Mouse (Mus musculus) thymus, adult 18-20 months (tissue): ENCODE data around the gene Rras2.

Experiments
- DNase-seq, 2 experiments: peaks; one replicate each; pipeline ENCODE4 v3.0.0; 2022; ENCODE audit warnings: mixed read lengths in 2 of 2

Gene Rras2

DNA sequence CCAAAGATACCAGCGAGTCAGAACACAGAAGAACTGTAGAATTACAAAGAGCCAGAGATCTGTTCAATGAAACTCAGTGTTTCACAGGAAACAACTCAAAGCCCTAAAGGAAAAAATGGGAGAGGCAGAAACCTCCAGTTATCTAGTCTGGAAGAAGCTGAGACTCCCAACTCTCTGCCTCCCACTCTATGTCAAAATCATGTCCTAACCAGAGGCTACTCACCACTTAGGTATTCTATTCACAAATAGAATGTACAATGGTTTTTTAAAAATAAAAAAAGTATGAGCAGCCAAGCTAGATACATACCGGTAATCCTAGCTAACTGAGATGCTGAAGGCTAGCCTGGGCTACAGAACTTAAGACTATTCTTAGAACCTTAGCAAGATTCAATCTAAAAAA is 3.3 kb downstream of the Rras2 start:
- DNase-seq, result no peak

DNA sequence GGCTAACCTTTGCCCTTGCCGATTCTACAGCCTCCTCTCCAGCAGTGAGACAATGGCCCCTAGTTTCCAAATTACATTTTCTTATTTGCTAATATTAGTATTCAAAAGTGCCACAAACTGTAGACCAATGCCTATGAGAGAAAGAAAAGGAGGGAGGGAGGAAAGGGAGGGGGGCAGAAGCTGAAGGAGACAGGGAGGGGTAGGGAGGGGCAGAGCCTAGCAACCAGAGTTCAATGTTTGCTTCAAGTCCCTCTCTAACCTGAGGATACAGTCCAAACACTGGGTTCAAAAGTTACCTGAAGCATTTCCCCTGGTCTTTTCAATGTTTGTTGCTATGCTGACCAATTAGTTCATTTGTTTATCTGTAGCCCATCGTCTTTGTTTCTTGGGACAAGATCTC is 7.1 kb downstream of the Rras2 start:
- no peak for DNase-seq

DNA sequence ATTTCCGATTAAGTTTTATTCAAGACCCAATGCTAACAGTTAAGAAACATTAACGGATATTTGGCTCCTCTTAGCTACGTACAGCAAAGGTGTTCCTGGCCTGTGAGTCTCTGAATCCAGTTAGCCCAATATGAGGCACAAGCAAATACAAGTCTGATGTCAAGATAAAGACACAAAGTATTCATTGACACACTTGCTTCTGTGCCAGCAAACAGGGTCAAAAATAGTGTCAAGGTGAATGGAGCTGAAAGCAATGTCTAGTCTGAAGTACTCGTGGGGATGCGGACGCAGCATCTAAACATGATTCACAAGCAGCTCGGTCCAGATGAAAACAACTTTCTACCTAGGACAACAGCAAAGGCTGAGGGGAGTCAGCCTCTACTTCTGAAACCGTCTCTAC is 11.7 kb downstream of the Rras2 start:
- no peak for DNase-seq

DNA sequence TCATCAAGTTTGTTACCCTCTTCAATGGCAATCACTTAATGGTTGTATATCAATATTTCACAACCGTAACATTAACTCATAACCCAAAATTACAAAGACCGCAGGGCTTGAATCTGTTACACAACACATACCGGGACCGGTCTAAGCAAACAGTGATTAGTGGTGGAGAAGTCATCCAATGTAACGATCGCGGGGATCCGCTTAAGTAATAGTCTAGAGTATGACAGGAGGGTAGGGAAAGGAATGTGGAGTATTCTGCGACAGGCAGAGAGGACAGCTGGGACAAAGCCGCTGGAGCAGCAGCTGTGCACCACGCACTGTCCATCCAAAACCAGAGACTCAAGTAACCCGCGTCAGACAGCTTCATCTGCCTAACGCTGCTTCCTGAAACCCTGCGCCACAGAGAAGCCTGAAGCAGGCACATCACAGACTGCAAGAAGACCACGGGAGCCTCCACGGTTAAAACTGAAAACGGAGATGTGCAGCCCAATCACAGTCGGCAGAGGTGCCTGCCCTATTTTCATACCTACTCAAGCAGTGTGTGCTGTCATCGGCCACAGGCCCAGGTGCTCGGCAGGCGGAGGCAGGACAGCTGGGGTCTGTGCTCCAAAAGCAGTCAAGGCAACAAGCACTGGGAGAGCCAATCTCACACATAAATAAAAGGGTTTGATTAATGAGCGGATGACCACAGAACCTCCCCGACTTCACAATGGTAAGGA is 13.8 kb downstream of the Rras2 start:
- DNase-seq, result peak; percentile 36 to 50

DNA sequence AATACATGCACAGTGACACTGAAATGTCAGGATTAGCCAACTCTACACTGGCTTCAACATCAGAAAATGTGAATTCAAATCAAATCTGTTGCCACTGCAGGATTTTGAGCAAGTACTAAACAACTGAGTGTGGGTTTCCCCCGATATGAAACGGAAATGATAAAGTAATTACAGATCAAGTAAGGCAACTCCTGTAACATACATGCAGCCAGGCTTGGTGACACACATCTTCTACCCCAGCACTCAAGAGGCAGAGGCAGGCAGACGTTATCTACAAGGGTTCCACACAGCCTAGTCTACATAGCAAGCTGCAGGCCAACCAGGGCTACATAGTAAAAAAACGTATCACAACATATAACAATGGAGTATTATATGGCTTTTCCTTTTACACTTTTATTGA is 14.4 kb downstream of the Rras2 start:
- no peak for DNase-seq

DNA sequence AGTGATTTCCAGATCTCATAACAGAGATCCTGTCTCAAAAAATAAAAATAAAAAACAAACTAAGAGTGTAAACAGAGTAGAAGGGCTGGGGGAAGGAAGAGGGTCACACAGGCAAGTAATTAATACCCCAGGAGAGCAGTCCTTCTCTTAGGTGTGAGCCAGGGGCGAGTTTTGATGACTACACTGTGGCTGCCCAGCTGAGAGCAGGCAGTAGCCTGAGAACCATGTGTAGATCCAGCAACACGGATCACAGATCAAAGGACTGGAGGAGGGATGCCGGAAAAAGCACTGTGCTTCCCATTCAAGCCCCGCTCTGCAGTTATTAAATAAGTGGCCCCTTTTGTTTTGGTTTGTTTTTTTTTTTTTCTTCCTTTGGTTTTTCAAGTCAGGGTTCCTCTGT is 15.0 kb downstream of the Rras2 start:
- DNase-seq, result no peak

DNA sequence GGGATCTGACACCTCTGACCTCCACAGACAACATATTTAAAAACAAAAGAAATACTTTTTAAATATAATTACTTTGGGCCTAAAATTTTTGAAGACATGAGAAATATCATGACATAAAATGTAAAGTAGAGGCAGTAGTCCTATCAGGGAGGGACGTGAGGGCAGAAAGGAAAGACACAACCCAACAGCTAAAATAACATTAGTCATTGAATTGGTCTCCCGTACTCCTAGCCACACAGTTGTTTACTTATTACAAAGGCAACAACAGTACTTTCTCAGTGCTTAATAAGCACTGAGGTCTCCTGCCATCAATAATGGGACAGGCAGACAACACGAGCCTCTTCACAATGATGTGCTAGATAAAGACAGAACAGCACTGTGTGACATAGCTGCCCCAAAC is 16.2 kb downstream of the Rras2 start:
- DNase-seq, result no peak

DNA sequence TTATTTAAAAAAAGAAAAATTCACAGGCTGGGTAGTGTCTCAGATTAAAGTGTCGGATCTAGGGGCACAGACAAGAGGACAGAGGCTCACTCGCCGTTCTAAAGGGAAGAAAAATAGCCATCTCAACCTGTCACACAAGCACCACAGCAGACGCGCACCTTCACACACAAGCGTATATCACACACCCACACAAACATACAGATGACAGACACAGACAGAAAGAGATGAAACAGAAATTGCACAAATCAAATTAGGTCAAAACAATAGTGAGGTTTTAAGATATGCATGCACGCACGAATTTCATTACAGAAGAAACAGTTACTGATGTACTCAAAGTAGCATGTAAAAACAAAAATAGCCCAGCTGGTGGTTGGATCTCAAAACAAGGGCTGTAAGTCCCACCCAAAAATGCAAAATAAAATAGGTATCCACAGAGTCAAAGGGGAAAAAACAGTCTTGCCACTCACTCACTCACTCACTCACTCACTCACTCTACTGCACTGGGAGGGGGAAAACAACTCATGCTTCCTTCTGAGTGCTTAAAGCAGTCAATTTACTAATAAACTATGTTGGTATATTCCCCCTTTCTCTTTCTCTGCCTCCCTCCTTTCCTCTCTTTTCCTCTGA is 23.9 kb downstream of the Rras2 start:
- DNase-seq, result no peak

DNA sequence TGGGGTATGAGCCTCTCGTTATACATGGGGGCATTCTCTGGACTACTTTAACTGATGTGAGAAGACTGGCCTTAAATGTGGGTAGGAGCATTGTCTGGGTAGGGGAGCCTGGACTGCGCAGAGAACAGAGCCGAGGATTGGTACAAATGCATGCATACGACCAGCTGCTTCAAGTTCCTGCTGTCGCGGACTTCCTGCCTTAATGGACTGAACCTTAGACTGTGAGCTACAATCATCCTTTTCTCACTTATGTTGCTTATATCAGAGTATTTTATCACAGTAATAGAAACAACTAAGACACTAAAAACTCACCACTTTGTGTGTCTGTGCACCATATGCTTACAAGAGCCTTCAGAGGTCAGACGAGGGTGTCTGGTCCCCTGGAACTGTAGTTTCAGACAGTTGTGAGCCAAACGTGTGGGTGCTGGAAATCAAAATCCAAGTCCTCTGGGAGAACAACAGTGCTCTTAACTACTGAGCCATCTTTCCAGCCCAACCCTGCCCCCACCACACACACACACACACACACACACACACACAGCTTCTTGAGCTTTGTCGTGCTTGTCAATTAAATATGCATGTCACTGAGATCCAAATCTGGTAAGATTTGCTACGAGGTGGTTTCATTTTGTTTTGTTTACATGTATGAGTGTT is 26.6 kb downstream of the Rras2 start:
- no peak for DNase-seq

DNA sequence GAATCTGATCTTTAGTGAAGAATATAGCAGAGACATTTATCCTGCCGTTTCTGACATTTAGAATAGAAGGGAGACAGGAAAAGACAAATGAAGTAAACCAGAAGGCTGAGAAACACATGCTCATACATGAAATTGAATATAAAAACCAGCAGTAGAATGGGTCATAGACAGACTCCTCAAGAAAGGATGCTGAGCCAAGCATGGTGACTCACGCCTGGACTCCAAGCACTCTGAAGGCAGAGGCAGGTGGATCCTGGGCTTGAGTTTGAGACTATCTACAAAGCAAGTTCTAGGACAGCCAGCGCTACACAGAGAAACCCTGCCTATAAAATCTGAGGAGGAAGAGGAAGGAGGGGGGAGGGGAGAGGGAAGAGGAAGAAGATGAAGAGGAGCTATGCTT is 27.4 kb downstream of the Rras2 start:
- DNase-seq, result no peak

DNA sequence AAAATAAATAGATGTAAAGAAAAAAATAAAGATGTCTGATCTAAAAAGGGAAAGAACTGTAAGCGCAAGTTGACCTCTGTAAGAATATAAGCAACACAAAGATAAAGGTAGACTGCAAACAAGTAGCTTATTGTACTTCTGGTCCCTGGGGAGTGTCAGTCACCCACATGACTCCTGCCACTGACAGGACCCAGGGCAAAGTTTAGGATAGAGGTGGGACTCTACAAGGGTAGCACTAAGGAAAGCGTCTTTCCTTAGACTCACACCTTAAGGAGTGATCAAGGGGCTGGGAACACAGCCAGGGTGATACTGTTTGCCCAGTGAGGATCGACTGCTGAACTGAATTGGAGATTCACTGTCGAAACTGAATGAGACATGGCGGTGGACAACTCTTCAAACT is 28.7 kb downstream of the Rras2 start:
- no peak for DNase-seq

DNA sequence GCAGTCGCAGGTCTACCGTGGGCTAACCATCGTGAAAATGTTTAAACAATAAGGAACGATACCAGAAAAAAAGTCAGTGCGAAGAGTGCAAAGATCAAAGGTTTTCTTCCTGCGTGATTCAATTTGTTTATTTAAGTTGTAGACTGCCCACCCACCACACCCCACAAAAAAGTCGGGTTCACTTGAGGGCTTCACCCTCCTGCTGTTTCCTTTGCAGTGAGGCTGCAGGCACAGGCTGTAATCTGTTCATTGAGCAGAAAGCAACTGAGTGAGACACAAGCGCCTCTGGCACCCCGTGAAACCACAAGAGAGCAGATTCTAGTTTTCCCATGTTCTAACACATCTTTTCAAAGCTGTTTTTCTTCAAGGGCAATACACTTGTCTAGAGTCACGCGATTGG is 29.6 kb downstream of the Rras2 start:
- peak; percentile 28 to 62 for DNase-seq

DNA sequence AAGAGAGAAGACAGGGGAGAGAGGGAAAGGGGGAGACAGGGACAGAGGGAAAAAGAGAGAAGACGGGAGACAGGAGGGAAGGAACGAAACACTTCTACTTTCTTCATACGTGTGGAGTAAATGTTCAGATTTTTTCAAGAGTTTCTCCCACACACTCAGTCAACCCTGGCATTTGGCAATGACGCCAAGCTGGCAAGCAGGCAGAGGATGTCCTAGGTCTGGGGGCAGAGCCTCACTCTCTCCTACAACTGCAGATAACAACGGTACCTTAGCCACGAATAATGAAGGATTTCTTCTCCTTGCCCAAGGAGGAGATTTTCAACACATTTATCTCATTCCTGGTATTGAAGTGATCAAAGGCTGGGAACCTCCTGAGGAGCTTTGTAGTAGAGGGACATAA is 30.2 kb downstream of the Rras2 start:
- DNase-seq, result no peak

DNA sequence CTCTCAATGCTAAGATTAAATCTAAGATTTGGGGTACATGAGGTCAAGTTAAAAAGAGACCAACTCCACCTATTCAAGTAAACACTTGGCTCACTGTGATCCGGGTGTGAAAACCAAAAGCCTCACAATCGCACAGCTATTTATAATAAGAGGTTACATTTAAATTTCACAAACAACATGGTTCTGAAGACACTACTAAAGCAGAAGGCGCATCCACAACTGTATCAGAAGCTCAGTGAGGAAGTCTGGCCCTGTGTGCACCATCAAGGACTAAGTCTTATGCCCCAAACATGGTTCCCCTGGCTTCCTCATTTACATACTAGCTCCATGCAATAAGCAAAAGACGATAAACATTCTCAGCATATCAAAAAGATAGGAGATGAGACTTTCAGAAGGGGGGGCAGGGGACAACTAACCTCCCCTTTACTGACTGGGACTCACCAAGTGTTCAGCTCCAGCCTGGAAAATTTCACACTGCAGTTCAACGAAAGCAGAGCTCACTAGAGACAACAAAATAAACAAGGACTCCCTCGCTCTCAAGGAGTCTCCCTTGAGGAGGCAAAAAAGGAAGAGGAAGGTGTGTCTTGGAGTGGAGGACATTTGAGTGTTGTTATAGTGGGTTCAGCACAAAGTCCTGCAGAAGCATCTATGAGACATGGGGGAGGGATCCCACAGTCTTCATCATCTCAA is 31.4 kb downstream of the Rras2 start:
- DNase-seq, result no peak

DNA sequence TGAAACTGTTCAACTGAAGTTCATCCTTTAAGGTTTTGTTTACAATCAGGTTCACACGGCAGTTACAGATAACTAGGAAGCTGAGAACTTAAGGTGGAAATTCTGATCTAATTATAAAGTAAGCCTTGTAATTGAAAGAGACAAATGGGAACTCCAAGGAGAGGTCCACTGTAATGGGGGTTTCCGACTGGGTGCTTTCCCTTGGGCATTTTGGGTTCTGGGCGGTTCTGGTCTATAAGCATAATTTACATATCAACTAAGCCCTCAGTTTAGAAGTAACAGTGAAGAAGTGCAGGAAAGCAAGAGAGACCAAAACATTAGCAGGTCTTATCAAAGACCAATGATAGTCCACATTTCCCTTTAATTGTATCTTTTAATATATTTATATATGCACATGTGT is 33.8 kb downstream of the Rras2 start:
- no peak for DNase-seq

DNA sequence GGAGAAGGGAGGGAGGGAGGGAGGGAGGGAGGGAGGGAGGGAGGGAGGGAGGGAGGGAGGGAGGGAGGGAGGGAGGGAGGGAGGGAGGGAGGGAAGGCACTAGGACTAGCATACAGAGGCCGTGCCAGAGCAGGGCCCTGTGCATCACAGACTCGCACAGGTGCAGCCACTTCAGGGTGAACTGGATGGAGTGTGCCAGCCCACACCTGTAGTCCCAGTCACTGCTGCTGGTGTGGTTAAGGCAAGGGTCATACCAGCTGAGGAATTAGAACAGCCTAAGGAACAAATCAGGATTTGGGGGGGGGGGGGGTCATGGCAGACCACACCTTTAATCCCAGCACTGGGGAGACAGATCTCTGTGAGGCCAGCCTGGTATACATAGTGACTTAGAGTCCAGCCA is 34.5 kb downstream of the Rras2 start:
- no peak for DNase-seq

DNA sequence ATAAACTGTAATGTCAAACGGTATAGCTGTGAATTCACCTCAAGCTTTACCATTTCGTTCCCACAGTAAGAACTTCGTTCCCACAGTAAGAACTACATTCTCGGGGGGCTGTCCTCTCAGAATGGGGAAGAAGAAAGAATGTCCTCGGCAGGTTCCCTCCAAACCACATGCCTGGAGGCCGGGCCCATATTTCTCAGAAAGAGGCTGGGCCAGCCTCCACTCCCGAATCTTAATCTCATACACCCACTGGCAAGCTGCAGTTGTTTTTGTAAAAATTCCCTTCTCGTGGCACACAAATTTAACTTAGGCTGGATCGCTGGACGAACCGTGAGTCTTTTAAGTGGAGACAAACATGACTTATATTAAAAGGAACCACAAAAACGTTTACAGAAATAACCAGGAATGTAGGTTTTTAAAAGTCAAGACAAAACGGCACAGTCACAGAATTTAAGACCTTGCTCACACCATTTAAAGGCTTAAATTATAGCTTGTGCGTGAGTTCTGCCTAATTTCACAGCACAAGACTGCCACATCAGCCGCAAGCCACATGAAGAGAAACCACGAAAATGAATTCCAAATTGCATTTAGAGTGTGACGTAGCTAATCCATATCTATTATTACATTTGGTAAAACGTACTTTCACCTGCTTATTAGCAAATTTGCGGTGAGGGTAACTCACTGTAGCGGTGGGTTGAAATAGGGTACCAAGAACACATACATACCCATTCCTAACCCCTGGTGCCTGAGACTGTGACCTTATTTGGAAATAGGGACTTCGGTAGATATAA is 35.8 kb downstream of the Rras2 start:
- DNase-seq, result no peak

DNA sequence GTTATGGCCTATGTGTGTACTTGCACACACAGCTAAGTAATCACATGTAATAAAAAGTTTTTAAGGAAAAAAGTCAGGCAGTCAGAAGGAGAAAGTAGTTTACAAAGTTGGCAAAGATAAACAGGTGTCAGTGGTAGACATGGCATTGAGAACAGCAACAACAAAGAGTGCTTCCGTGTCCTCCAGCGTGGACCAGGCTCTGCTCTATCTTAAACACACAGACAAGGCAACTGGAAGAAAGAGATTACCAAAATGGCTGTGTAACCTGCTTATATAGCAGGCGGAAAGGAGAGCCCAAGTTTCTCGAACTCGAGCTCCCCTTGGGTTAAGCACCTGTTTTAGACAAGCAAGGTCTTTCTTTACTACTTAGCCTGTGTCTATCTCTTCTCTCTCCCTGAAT is 37.3 kb downstream of the Rras2 start:
- DNase-seq, result no peak

DNA sequence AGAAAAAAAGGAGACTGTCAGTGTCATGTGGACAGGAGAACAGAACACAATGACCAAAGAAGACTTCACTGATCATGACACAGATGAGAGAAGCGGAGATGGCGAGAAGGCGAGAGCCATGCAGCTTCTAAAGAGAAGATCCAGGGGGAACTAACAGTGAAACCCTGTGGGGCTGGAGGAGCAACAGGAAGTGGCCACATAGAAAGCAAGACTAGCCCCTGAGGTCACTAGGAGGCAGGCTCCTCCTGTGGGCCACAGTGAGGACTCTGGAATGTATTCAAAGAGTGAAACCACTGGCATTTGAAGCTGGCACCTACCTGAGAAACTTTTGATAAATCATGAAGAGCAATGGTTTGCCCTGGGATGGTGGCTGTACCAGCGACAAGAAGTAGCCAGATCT is 38.2 kb downstream of the Rras2 start:
- DNase-seq, result no peak

DNA sequence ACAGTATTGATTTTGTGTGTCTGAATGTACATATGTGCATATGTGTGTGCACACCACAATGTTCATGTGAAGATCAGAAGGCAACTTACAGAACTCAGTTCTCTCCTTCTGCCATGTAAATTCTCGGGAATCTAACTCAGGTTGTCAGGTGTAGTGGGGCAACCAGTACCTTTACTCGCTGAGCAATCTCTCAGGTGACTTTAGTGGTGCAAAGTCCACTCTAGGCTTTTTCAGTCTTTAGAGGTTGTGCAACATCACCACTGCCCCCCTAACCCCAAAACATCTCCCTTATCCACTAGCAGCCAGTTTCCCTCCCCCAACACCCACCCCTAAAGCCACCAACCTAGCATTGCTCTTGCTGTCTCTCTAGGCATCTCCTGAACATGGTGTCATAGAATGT is 43.0 kb downstream of the Rras2 start:
- DNase-seq, result no peak

DNA sequence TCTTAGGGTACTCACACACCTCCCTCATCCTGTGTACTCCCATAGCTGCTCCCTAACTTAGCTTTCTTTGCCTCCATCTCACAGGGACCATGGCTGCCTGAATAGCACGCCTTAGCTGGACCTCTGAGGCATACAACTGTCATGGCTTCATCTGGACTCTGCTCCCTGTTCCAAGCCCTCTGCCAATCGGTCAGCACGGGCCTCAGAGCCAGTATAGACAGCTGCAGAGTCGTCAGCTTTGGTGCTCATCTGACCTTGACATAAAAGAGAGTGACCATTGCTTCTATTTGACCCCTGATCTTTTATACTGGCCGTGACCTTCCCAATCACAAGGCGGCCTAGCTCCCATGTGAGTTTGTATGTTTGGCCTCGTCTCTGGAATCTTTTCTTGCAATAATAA is 43.4 kb downstream of the Rras2 start:
- no peak for DNase-seq

DNA sequence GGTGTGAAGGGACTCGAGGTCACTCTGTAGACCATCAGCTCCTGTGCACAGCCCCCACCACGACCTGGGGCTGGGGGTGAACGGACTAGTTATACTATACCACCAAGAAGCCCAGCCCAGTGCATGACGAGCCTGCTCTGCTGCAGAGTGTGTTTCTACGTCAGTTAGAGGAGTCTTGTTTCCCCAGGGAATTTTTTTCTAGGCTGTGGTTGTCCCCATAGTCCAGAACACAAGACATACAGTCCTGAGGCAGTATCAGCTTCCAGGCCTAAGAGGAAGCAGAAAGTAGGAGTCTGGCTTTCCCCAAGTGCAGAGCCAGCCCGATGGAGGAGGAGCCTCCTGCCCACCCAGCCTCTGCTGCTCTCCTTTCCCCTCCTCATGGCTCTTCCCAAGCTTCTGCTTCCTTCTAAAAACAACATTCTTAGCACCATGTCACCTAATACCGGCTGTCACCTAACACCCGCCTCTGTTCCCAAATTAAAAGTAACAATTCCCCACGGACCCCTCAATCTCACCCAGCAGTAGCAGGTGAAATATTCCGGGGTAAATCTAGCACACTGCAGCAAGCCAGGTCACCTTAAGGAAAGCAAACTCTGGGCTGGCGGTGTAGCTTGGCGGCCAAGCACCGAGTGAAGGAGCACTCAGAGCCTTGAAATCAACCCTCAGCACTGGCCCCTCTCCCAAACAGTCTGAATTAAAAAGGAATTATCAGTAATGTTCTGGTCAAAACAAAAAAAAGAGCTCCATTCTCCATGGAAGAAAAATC is 45.5 kb downstream of the Rras2 start:
- no peak for DNase-seq
